Mouse (Mus musculus) E14TG2a.4 (cell line): ENCODE data around the gene Tspan5.

ENCODE experiments used
- H3K27me3 ChIP-seq: 2 replicates; pipeline ENCODE4 v1.6.1; 2014; ENCODE audit warnings: low read length, control low read depth; ENCODE audit not compliant: insufficient read depth
- H3K36me3 ChIP-seq: 2 replicates; pipeline ENCODE4 v1.6.1; 2014; ENCODE audit warnings: low read length, control low read depth; ENCODE audit not compliant: insufficient read depth
- H3K4me1 ChIP-seq: replicated peaks from 2 replicates; pipeline ENCODE4 v1.6.1; 2014; ENCODE audit warnings: low read depth, low read length, control low read depth
- H3K4me3 ChIP-seq: replicated peaks from 2 replicates; pipeline ENCODE4 v1.5.1; 2014; ENCODE audit warnings: mild to moderate bottlenecking, low read length
- H3K9me3 ChIP-seq: 2 replicates; pipeline ENCODE4 v1.6.1; 2014; ENCODE audit warnings: low read length, control low read depth
- CTCF ChIP-seq: conservative IDR thresholded peaks from 2 replicates; pipeline ENCODE4 v1.5.1; 2014; ENCODE audit warnings: low read length
- NANOG ChIP-seq: IDR thresholded peaks from 2 replicates; pipeline ENCODE4 v1.6.1; 2014; ENCODE audit warnings: borderline replicate concordance, low read length, mixed read lengths
- POU5F1 ChIP-seq: IDR thresholded peaks from 2 replicates; pipeline ENCODE4 v1.6.1; 2014; ENCODE audit warnings: low read length, borderline replicate concordance

Gene Tspan5

GRCm38 (mm10) chr3:138857805-138858546 lies 116.0 kb downstream of the Tspan5 start:
- H3K4me3 ChIP-seq: no peak overlapping the region
- peaks cover 63% of the 10 kb centered on the region for H3K4me1 ChIP-seq

GRCm38 (mm10) chr3:138858649-138859048 lies 116.7 kb downstream of the Tspan5 start:
- Histone ChIP-seq H3K4me1 (peaks cover 63% of the 10 kb centered on the region), H3K4me3 (no peak overlapping the region), H3K36me3 (0 out of 2 replicates have a peak, but pooled peaks cover 6% of the 10 kb centered on the region), H3K9me3 (no peaks in the 10 kb centered on the region), H3K27me3 (no peaks in the 10 kb centered on the region)
- no peak for TF ChIP-seq POU5F1
- no peak for TF ChIP-seq NANOG
- no peak for TF ChIP-seq CTCF

More at GRCm38 (mm10) chr3:138857805-138858546, 116.0 kb downstream of the Tspan5 start:
- no peak for TF ChIP-seq CTCF
- TF ChIP-seq POU5F1: no peak
- TF ChIP-seq NANOG: no peak
- H3K36me3 ChIP-seq: 0 out of 2 replicates have a peak, but pooled peaks cover 6% of the 10 kb centered on the region
- H3K27me3 ChIP-seq: no peaks in the 10 kb centered on the region
- no peaks in the 10 kb centered on the region for H3K9me3 ChIP-seq

GRCm38 (mm10) chr3:138859166-138859565 lies 117.2 kb downstream of the Tspan5 start:
- Histone ChIP-seq H3K9me3 (no peaks in the 10 kb centered on the region), H3K27me3 (no peaks in the 10 kb centered on the region), H3K36me3 (0 out of 2 replicates have a peak, but pooled peaks cover 6% of the 10 kb centered on the region), H3K4me1 (peaks cover 62% of the 10 kb centered on the region), H3K4me3 (no peak overlapping the region)
- no peak for TF ChIP-seq CTCF
- TF ChIP-seq POU5F1: no peak
- no peak for TF ChIP-seq NANOG

GRCm38 (mm10) chr3:138859666-138860065 lies 117.7 kb downstream of the Tspan5 start:
- Histone ChIP-seq H3K27me3 (no peaks in the 10 kb centered on the region), H3K36me3 (0 out of 2 replicates have a peak, but pooled peaks cover 6% of the 10 kb centered on the region), H3K4me3 (no peak overlapping the region), H3K9me3 (no peaks in the 10 kb centered on the region), H3K4me1 (peaks cover 57% of the 10 kb centered on the region)
- TF ChIP-seq CTCF (no peak), NANOG (no peak), POU5F1 (no peak)

GRCm38 (mm10) chr3:138860257-138860760 lies 118.3 kb downstream of the Tspan5 start:
- peaks cover 58% of the 10 kb centered on the region for H3K4me1 ChIP-seq
- no peaks in the 10 kb centered on the region for H3K9me3 ChIP-seq
- TF ChIP-seq POU5F1 (no peak), CTCF (no peak)
- no peak overlapping the region for H3K4me3 ChIP-seq
- H3K36me3 ChIP-seq: 0 out of 2 replicates have a peak, but pooled peaks cover 6% of the 10 kb centered on the region
- no peaks in the 10 kb centered on the region for H3K27me3 ChIP-seq

- TF ChIP-seq CTCF (no peak), NANOG (no peak), POU5F1 (no peak)
- H3K36me3 ChIP-seq: 0 out of 2 replicates have a peak, but pooled peaks cover 6% of the 10 kb centered on the region
These were observed 119.0 kb downstream of the Tspan5 start for GRCm38 (mm10) chr3:138861032-138861431.

GRCm38 (mm10) chr3:138861589-138861988 lies 119.6 kb downstream of the Tspan5 start:
- 0 out of 2 replicates have a peak, but pooled peaks cover 6% of the 10 kb centered on the region for H3K36me3 ChIP-seq
- no peaks in the 10 kb centered on the region for H3K9me3 ChIP-seq
- TF ChIP-seq NANOG (no peak), POU5F1 (no peak), CTCF (no peak)
- peaks cover 55% of the 10 kb centered on the region for H3K4me1 ChIP-seq
- H3K27me3 ChIP-seq: no peaks in the 10 kb centered on the region
- H3K4me3 ChIP-seq: no peak overlapping the region

More at GRCm38 (mm10) chr3:138861032-138861431, 119.0 kb downstream of the Tspan5 start:
- H3K9me3 ChIP-seq: no peaks in the 10 kb centered on the region
- peaks cover 60% of the 10 kb centered on the region for H3K4me1 ChIP-seq
- H3K27me3 ChIP-seq: no peaks in the 10 kb centered on the region
- no peak overlapping the region for H3K4me3 ChIP-seq

GRCm38 (mm10) chr3:138864166-138864648 lies 122.2 kb downstream of the Tspan5 start:
- Histone ChIP-seq H3K36me3 (peaks cover 11% of the 10 kb centered on the region), H3K9me3 (no peaks in the 10 kb centered on the region), H3K4me3 (no peak overlapping the region), H3K27me3 (no peaks in the 10 kb centered on the region), H3K4me1 (peaks cover 39% of the 10 kb centered on the region)
- TF ChIP-seq POU5F1 (no peak), CTCF (no peak)

GRCm38 (mm10) chr3:138865271-138865670 lies 123.3 kb downstream of the Tspan5 start:
- Histone ChIP-seq H3K4me1 (peaks cover 29% of the 10 kb centered on the region), H3K27me3 (no peaks in the 10 kb centered on the region), H3K4me3 (no peak overlapping the region), H3K9me3 (no peaks in the 10 kb centered on the region), H3K36me3 (peaks cover 18% of the 10 kb centered on the region)
- no peak for TF ChIP-seq POU5F1
- no peak for TF ChIP-seq NANOG
- TF ChIP-seq CTCF: no peak
